Mouse (Mus musculus): Measurements from ENCODE around the gene Pard3. TPM values are rescaled to one million over a fixed set of nuclear protein-coding genes. Genes with fewer than 3 reads are reported as not detected.

The Pard3 gene
- polyA plus RNA-seq, 1 experiment from 2014 or later, result 26.2 TPM

GRCm38 (mm10) chr8:127555795-127556194 lies 492.1 kb downstream of the Pard3 start:
- Histone ChIP-seq H3K27ac (ENCODE audit: poor library complexity, severe bottlenecking) (no peak overlapping the region), H3K27me3 (replicated peaks) (no peaks in the 10 kb centered on the region), H3K4me3 (no peak overlapping the region), H3K9me3 (replicated peaks) (no peaks in the 10 kb centered on the region), H3K4me2 (no peak overlapping the region), H3K36me3 (no peaks in the 10 kb centered on the region), H3K9ac (no peak overlapping the region), H3K4me1 (replicated peaks) (peaks cover 6% of the 10 kb centered on the region; the same call in 1 of the 2 replicates)
- no peak for ATAC-seq (ENCODE audit: insufficient number of reproducible peaks, low FRiP score)
- 53% methylated on average over 2 of the region's 2 CpGs for WGBS

GRCm38 (mm10) chr8:127556964-127557363 lies 493.3 kb downstream of the Pard3 start:
- Histone ChIP-seq H3K4me3 (no peak overlapping the region), H3K9ac (no peak overlapping the region), H3K4me2 (no peak overlapping the region), H3K4me1 (replicated peaks) (peaks cover 6% of the 10 kb centered on the region; the same call in 1 of the 2 replicates), H3K36me3 (no peaks in the 10 kb centered on the region), H3K9me3 (replicated peaks) (no peaks in the 10 kb centered on the region), H3K27ac (ENCODE audit: poor library complexity, severe bottlenecking) (no peak overlapping the region), H3K27me3 (replicated peaks) (no peaks in the 10 kb centered on the region)
- 59% methylated on average over 11 of the region's 11 CpGs for WGBS
- ATAC-seq (ENCODE audit: insufficient number of reproducible peaks, low FRiP score), result no peak

DNA sequence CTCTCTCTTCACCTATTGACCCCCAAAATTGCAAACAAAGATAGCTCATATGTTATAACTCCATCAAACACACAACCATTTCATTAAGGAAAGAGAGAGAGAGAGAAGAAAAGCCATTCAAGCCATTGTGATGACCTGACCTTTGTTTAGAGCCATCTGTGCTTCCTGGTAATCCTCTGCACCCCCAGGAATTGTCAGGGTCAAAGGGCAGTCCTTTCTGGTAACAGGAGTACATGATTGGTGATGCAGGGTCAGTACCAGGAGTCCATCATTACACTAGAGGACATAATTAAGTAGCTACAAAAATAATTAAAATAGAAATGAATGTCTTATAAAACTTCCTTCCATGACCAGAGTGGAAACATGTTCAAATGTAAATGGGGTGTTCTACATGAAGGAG lies 493.9 kb downstream of the Pard3 start:
- no peaks in the 10 kb centered on the region for H3K9me3 ChIP-seq (replicated peaks)
- H3K4me1 ChIP-seq (replicated peaks), result peaks cover 6% of the 10 kb centered on the region; the same call in 1 of the 2 replicates
- H3K4me3 ChIP-seq, result no peak overlapping the region
- no peak overlapping the region for H3K9ac ChIP-seq
- no peaks in the 10 kb centered on the region for H3K36me3 ChIP-seq
- no peak for ATAC-seq (ENCODE audit: insufficient number of reproducible peaks, low FRiP score)
- H3K27me3 ChIP-seq (replicated peaks), result no peaks in the 10 kb centered on the region
- H3K27ac ChIP-seq (ENCODE audit: poor library complexity, severe bottlenecking), result no peak overlapping the region
- H3K4me2 ChIP-seq, result no peak overlapping the region

DNA sequence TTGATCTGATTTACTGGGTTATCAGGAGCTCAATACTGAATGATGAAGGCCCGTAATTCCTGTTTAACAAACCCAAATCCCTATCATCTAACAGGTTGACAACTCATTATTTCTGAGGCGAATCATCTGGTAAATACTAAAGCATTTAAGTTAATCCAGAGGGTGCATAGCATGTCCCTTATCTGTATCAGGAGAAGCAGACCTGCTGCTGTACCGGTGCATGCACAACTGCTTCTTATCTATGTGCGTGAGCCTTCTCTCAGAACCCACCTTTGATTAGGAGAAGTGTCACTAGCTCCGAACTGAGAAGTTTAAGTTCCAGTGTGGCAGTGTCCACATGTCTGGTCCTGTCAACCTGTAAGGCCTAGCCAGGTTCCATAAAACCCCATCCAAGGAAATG lies 499.9 kb downstream of the Pard3 start:
- Histone ChIP-seq H3K27me3 (replicated peaks) (no peaks in the 10 kb centered on the region), H3K36me3 (no peaks in the 10 kb centered on the region), H3K9ac (no peak overlapping the region), H3K4me1 (replicated peaks) (peaks cover 7% of the 10 kb centered on the region; the same call in 1 of the 2 replicates), H3K4me2 (no peak overlapping the region), H3K9me3 (replicated peaks) (no peaks in the 10 kb centered on the region), H3K4me3 (no peak overlapping the region), H3K27ac (ENCODE audit: poor library complexity, severe bottlenecking) (no peak overlapping the region)
- ATAC-seq (ENCODE audit: insufficient number of reproducible peaks, low FRiP score), result no peak
- 61% methylated on average over 5 of the region's 5 CpGs for WGBS

- no peak overlapping the region for H3K4me2 ChIP-seq
- H3K4me3 ChIP-seq, result no peak overlapping the region
- H3K36me3 ChIP-seq, result no peaks in the 10 kb centered on the region
- no peak overlapping the region for H3K27ac ChIP-seq (ENCODE audit: poor library complexity, severe bottlenecking)
- no peaks in the 10 kb centered on the region for H3K27me3 ChIP-seq (replicated peaks)
- H3K9me3 ChIP-seq (replicated peaks), result no peaks in the 10 kb centered on the region
- ATAC-seq (ENCODE audit: insufficient number of reproducible peaks, low FRiP score), result no peak
- H3K9ac ChIP-seq, result no peak overlapping the region
- 60% methylated on average over 4 of the region's 4 CpGs for WGBS
- H3K4me1 ChIP-seq (replicated peaks), result peaks cover 7% of the 10 kb centered on the region; the same call in 1 of the 2 replicates
Observed at GRCm38 (mm10) chr8:127564426-127564825, 500.7 kb downstream of the Pard3 start.

DNA sequence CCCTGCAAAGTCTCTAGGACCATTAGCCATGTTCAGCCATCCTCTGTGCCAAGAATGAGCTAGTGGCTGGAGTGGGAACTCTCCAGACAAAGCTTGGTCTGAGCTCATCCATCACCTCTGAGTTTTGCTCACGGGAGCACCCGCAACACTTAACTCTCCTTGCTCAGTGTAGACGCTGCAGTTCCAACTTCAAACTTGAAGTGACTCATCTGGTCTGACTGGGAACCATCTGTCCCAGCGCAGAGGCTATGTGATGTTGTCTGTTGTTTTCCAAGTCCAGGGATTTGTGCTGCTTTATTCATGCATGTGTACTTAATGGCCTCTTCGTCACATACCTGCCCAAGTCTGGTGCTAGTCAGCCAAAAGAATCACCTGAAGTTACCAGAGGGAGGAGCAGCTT lies 505.5 kb downstream of the Pard3 start:
- no peaks in the 10 kb centered on the region for H3K36me3 ChIP-seq
- 76% methylated on average over 5 of the region's 5 CpGs for WGBS
- peaks cover 8% of the 10 kb centered on the region; the same call in 1 of the 2 replicates for H3K4me1 ChIP-seq (replicated peaks)
- H3K9ac ChIP-seq, result no peak overlapping the region
- H3K27ac ChIP-seq (ENCODE audit: poor library complexity, severe bottlenecking), result no peak overlapping the region
- no peaks in the 10 kb centered on the region for H3K27me3 ChIP-seq (replicated peaks)
- no peak overlapping the region for H3K4me2 ChIP-seq
- ATAC-seq (ENCODE audit: insufficient number of reproducible peaks, low FRiP score), result no peak
- no peaks in the 10 kb centered on the region for H3K9me3 ChIP-seq (replicated peaks)
- no peak overlapping the region for H3K4me3 ChIP-seq

DNA sequence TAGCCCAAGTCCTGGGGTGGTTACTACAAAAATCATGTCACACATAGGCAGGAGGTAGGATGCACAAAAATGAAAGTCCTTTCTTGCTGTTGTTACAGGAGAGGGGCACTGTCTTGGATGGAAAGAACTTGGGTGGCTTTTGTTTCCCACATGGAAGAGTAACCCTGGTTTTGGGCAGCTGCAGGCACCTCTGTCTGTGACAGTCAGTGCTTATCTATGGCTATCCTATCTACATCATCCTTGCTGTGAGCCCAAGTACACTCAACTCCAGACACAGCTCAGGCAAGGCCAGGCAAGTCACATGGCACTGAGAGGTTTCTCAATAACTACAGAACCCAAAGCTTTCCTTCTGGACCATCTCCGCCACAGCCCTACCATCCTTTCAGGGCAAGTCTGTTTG lies 506.8 kb downstream of the Pard3 start:
- no peak for ATAC-seq (ENCODE audit: insufficient number of reproducible peaks, low FRiP score)
- H3K27ac ChIP-seq (ENCODE audit: poor library complexity, severe bottlenecking), result no peak overlapping the region
- H3K36me3 ChIP-seq, result no peaks in the 10 kb centered on the region
- H3K4me2 ChIP-seq, result no peak overlapping the region
- H3K27me3 ChIP-seq (replicated peaks), result no peaks in the 10 kb centered on the region
- no peak overlapping the region for H3K9ac ChIP-seq
- H3K4me1 ChIP-seq (replicated peaks), result peaks cover 4% of the 10 kb centered on the region; the same call in 1 of the 2 replicates
- no peaks in the 10 kb centered on the region for H3K9me3 ChIP-seq (replicated peaks)
- H3K4me3 ChIP-seq, result no peak overlapping the region
- WGBS, result 90% methylated on average over 1 of the region's 1 CpGs

GRCm38 (mm10) chr8:127572493-127572892 lies 508.8 kb downstream of the Pard3 start:
- H3K36me3 ChIP-seq, result no peaks in the 10 kb centered on the region
- no peaks in the 10 kb centered on the region for H3K27me3 ChIP-seq (replicated peaks)
- no peak overlapping the region for H3K4me3 ChIP-seq
- H3K9ac ChIP-seq, result no peak overlapping the region
- H3K4me2 ChIP-seq, result no peak overlapping the region
- WGBS, result 93% methylated on average over 4 of the region's 4 CpGs
- H3K4me1 ChIP-seq (replicated peaks), result peaks cover 4% of the 10 kb centered on the region; the same call in 1 of the 2 replicates
- no peak for ATAC-seq (ENCODE audit: insufficient number of reproducible peaks, low FRiP score)
- H3K9me3 ChIP-seq (replicated peaks), result no peaks in the 10 kb centered on the region
- no peak overlapping the region for H3K27ac ChIP-seq (ENCODE audit: poor library complexity, severe bottlenecking)

DNA sequence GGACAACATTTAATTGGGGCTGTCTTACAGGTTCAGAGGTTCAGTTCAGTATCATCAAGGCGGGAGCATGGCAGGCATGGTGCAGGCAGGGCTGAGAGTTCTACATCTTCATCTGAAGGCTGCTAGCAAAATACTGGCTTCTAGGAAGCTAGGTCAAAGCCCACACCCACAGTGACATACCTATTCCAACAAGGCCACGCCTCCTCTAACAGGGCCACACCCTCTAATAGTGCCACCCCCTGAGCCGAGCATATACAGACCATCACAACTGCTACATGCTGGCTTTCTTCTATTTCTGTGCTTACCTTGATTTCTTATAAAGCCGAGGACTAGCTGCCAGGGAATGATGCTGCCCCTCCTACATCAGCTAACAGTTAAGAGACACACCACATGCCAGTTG lies 513.0 kb downstream of the Pard3 start:
- H3K27ac ChIP-seq (ENCODE audit: poor library complexity, severe bottlenecking), result no peak overlapping the region
- H3K9ac ChIP-seq, result no peak overlapping the region
- WGBS, result 86% methylated on average over 4 of the region's 4 CpGs
- no peak overlapping the region for H3K4me2 ChIP-seq
- no peaks in the 10 kb centered on the region for H3K36me3 ChIP-seq
- no peaks in the 10 kb centered on the region for H3K4me1 ChIP-seq (replicated peaks)
- H3K9me3 ChIP-seq (replicated peaks), result no peaks in the 10 kb centered on the region
- H3K4me3 ChIP-seq, result no peak overlapping the region
- ATAC-seq (ENCODE audit: insufficient number of reproducible peaks, low FRiP score), result no peak
- no peaks in the 10 kb centered on the region for H3K27me3 ChIP-seq (replicated peaks)

DNA sequence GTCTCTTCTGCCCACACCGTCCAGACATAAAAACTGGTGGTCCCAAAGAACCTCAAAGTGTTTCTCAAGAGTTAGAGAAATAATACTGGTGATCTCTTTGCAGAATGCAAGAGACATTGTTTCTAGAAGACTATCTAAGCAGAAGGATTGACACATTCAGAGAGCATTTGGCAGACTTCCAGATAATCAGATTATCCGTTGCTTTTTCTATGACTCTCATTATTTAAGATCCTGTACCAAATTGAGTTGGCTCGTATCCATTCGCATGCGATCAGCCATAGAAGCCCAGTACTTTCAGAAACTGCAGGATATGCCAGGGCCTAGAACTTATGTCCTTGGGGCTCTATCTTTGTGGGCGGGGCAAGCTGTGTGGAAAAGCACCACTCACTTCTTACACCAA lies 514.0 kb downstream of the Pard3 start:
- no peak overlapping the region for H3K27ac ChIP-seq (ENCODE audit: poor library complexity, severe bottlenecking)
- no peak for ATAC-seq (ENCODE audit: insufficient number of reproducible peaks, low FRiP score)
- no peak overlapping the region for H3K9ac ChIP-seq
- H3K4me2 ChIP-seq, result no peak overlapping the region
- H3K4me3 ChIP-seq, result no peak overlapping the region
- 78% methylated on average over 6 of the region's 6 CpGs for WGBS
- H3K36me3 ChIP-seq, result no peaks in the 10 kb centered on the region
- no peaks in the 10 kb centered on the region for H3K9me3 ChIP-seq (replicated peaks)
- no peaks in the 10 kb centered on the region for H3K27me3 ChIP-seq (replicated peaks)
- H3K4me1 ChIP-seq (replicated peaks), result no peaks in the 10 kb centered on the region

DNA sequence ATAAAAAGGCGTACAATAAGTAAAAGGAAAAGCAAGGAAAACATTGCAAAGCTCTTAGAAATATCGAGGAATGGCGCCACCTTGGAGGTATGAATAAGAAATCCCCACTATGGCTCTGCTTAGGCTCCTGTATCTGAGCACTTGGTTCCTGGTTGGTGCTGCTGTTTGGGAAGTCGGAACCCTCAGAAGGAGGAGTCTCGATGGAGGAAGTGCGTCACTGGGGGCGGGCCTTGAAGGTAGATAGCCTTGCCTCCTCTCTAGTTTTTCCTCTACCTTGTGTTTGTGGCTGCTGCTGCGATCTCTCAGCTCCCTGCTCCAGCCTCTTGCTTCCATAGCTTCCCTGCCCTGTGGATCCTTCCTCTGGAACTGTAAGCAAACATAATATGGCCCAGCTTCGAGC lies 515.7 kb downstream of the Pard3 start:
- Histone ChIP-seq H3K27me3 (replicated peaks) (no peaks in the 10 kb centered on the region), H3K4me1 (replicated peaks) (no peaks in the 10 kb centered on the region), H3K27ac (ENCODE audit: poor library complexity, severe bottlenecking) (no peak overlapping the region), H3K4me2 (no peak overlapping the region), H3K4me3 (no peak overlapping the region), H3K36me3 (no peaks in the 10 kb centered on the region), H3K9ac (no peak overlapping the region), H3K9me3 (replicated peaks) (no peaks in the 10 kb centered on the region)
- ATAC-seq (ENCODE audit: insufficient number of reproducible peaks, low FRiP score), result no peak
- WGBS, result 85% methylated on average over 9 of the region's 9 CpGs

DNA sequence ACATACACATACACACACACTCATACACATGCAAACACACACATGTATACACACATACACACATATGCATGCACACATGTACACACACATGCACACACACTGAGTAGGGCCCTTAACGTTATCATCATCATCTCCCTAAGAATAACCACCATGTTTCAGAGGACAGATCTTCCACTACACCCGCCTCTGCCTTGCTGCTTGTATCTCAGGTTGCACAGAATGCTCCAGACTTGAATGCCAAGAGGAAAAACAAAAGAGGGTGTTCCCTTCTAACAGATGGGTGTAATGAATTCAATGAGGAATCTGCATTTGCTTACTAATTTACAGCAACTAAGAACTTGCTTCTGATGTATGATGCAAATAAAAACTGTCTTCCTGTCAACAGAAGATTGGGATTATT lies 519.7 kb downstream of the Pard3 start:
- no peak overlapping the region for H3K9ac ChIP-seq
- H3K27me3 ChIP-seq (replicated peaks), result no peaks in the 10 kb centered on the region
- no peak overlapping the region for H3K4me2 ChIP-seq
- 85% methylated on average over 2 of the region's 2 CpGs for WGBS
- ATAC-seq (ENCODE audit: insufficient number of reproducible peaks, low FRiP score), result no peak
- H3K4me1 ChIP-seq (replicated peaks), result peaks cover 22% of the 10 kb centered on the region
- H3K9me3 ChIP-seq (replicated peaks), result no peaks in the 10 kb centered on the region
- no peaks in the 10 kb centered on the region for H3K36me3 ChIP-seq
- no peak overlapping the region for H3K27ac ChIP-seq (ENCODE audit: poor library complexity, severe bottlenecking)
- H3K4me3 ChIP-seq, result no peak overlapping the region
